Mouse (Mus musculus) G1E (cell line): ENCODE data around the gene Fam45a. TPM values are rescaled to one million over a fixed set of nuclear protein-coding genes. Genes with fewer than 3 reads are reported as not detected.
A peak's percentile ranks its signal among the peaks of the same experiment; 100 is the strongest.

ENCODE experiments used
- ATAC-seq: 2 replicates; pipeline ENCODE4 v1.8.0; 2016; ENCODE audit warnings: mild to moderate bottlenecking; ENCODE audit not compliant: insufficient number of reproducible peaks, poor library complexity, low FRiP score, severe bottlenecking; ENCODE audit errors: extremely low read depth
- DNase-seq: peaks from one replicate; pipeline ENCODE4 v3.0.0; 2012; ENCODE audit warnings: low spot score
- H3K27me3 ChIP-seq: 2 replicates; pipeline ENCODE4 v1.6.1; 2012; ENCODE audit warnings: mild to moderate bottlenecking, low read length, inconsistent platforms; ENCODE audit not compliant: insufficient read depth
- H3K36me3 ChIP-seq: replicated peaks from 2 replicates; pipeline ENCODE3; 2012; ENCODE audit warnings: mild to moderate bottlenecking, inconsistent platforms
- H3K4me1 ChIP-seq: 2 replicates; pipeline ENCODE4 v1.6.1; 2012; ENCODE audit warnings: low read depth, low read length, inconsistent platforms, mixed read lengths; ENCODE audit not compliant: insufficient read depth
- H3K4me3 ChIP-seq: 2 replicates; pipeline ENCODE4 v1.5.1; 2012; ENCODE audit warnings: low read depth, mild to moderate bottlenecking, inconsistent platforms, low read length, moderate library complexity, mixed read lengths
- H3K9me3 ChIP-seq: replicated peaks from 2 replicates; pipeline ENCODE4 v1.6.1; 2012; ENCODE audit warnings: inconsistent platforms
- CTCF ChIP-seq: IDR thresholded peaks from 2 replicates; pipeline ENCODE4 v1.5.1; 2012; ENCODE audit warnings: low read depth, low read length, inconsistent platforms, mixed read lengths
- GATA1 ChIP-seq: IDR thresholded peaks from 2 replicates; pipeline ENCODE4 v1.6.1; 2012; ENCODE audit warnings: borderline replicate concordance, low read length, inconsistent platforms, mixed read lengths
- GATA2 ChIP-seq: IDR thresholded peaks from 2 replicates; pipeline ENCODE4 v1.6.1; 2012; ENCODE audit warnings: low read depth, low read length, inconsistent platforms, borderline replicate concordance
- POLR2AphosphoS5 ChIP-seq: IDR thresholded peaks from 2 replicates; pipeline ENCODE4 v1.6.1; 2012; ENCODE audit warnings: low read depth, low read length, inconsistent platforms; ENCODE audit not compliant: insufficient replicate concordance
- TAL1 ChIP-seq: conservative IDR thresholded peaks from 2 replicates; pipeline ENCODE4 v1.6.1; 2012; ENCODE audit warnings: low read depth, low read length, inconsistent platforms, mixed read lengths
- polyA plus RNA-seq: library from polyadenylated mRNA; stranded (reverse); fragments of >175 nt; gene quantifications from 2 replicates; pipeline ENCODE4 v1.2.3, GENCODE M21; 2012
- total RNA-seq, 2 experiments: library from RNA; stranded (forward) in 1 of 2; stranded (reverse) in 1 of 2; fragments of 200-1000 nt in 1 of 2; fragments of >200 nt in 1 of 2; fragmentation: Nextera tagmentation in 1 of 2; gene quantifications; 2 replicates each; pipeline ENCODE4 v1.2.3; 2014 to 2017

Fam45a gene
- total and polyA plus RNA-seq, 3 experiments, result 5.3 to 74.6 (median 29.7) TPM

DNA sequence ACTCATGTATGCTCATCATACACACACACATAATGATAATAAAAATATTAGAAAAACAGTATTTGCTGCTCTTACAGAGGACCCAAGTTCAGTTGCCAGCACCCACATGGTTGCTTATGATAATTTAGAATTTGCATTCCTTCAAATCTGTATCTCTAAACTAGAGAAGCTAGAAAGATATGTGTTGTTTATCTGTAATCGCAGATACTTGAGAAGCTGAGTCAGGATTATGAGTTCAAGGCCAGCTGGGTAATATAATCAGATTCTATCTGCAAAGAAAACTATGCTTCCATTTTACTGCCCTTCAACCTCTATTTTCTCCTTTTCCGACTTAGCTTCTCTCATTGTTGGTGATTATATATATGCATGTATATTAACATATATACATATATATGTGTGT lies 14.0 kb upstream of the Fam45a start:
- no peak for ATAC-seq
- TF ChIP-seq GATA1 (no peak), TAL1 (no peak), GATA2 (no peak), CTCF (no peak), POLR2AphosphoS5 (no peak)
- no peaks in the 10 kb centered on the region for H3K9me3 ChIP-seq
- H3K4me1 ChIP-seq, result peaks cover 47% of the 10 kb centered on the region
- no peaks in the 10 kb centered on the region for H3K27me3 ChIP-seq
- no peak for DNase-seq
- H3K4me3 ChIP-seq, result no peak overlapping the region
- H3K36me3 ChIP-seq, result no peaks in the 10 kb centered on the region

DNA sequence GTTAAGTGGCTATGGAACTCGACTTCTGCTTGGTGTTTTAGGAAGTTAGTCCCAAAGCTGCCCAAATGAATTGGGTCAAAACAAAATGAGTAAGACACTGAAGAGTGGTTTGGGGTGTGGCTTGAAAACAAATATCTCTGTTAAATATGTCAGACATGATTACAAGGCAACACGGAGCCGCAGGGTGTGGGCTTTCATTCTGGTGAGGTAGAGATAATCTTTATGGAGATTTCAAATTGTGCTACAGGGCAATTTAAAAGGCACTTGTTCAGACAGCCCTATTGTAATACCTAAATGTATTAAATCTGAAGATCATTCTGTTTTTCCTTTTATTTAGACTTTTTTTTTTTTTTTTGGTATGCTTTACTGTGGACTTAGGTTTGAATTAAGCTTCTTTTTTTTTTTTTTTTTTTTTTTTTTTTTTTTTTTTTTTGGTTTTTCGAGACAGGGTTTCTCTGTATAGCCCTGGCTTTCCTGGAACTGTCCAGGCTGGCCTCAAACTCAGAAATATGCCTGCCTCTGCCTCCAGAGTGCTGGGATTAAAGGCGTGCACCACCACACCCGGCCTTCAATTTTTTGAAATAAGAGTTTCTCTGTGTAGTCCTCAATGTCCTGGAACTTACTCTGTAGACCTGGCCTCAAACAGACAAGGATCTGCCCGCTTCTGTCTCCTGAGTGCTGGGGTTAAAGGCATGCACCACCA lies 11.4 kb upstream of the Fam45a start:
- no peaks in the 10 kb centered on the region for H3K27me3 ChIP-seq
- ATAC-seq, result peak; percentile 97
- TF ChIP-seq GATA1, result no peak
- TF ChIP-seq TAL1, result peak; percentile 82
- no peaks in the 10 kb centered on the region for H3K36me3 ChIP-seq
- no peaks in the 10 kb centered on the region for H3K9me3 ChIP-seq
- peak; percentile 37 for DNase-seq
- peaks cover 34% of the 10 kb centered on the region for H3K4me1 ChIP-seq
- no peak overlapping the region for H3K4me3 ChIP-seq

DNA sequence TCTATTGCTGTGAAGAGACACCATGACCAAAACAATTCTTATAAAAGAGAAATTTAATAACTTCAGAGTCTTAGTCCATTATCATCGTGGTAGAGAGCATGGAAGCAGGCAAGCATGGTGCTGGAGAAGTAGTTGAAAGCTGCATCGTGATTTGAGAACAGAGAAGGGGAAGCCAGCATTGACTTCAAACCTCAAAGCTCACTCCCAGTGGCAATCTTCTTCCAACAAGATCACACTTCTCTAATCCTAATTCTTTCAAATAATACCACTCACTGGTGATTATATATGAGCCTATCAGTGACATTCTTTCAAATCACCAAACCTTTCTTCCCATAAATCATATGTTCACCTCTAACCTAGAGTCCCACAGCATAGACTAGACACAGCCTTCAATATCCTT lies 6.5 kb upstream of the Fam45a start:
- ATAC-seq, result no peak
- Histone ChIP-seq H3K36me3 (no peaks in the 10 kb centered on the region), H3K27me3 (no peaks in the 10 kb centered on the region), H3K4me3 (no peak overlapping the region), H3K4me1 (peaks cover 10% of the 10 kb centered on the region; the same call in 1 of the 2 replicates), H3K9me3 (no peaks in the 10 kb centered on the region)
- TF ChIP-seq GATA1 (no peak), POLR2AphosphoS5 (no peak), GATA2 (no peak), CTCF (no peak), TAL1 (no peak)
- DNase-seq, result no peak

DNA sequence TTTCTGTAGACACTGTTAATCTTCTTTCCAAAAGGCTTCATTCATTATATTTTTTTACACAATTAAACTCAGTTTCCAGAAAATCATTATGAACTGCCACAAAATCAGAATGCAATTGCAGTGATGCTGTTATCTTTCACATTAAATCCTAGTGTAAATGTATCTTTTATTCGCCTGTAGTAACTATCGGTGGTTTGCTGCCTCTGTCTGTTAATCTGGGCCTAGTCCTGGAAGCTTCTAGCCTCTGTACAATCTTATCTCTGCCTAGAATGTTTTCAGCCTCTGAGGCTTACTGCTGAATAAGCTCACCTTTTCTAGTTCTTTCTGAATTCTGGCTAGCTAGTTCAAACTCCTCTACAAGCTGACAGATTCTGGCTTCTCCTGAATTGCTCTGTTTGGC lies 1.5 kb upstream of the Fam45a start:
- H3K36me3 ChIP-seq, result peaks cover 7% of the 10 kb centered on the region
- ATAC-seq, result no peak
- no peak for TF ChIP-seq POLR2AphosphoS5
- TF ChIP-seq CTCF, result no peak
- TF ChIP-seq TAL1, result no peak
- no peak for TF ChIP-seq GATA1
- no peak for TF ChIP-seq GATA2
- H3K9me3 ChIP-seq, result no peaks in the 10 kb centered on the region
- H3K4me3 ChIP-seq, result no peak overlapping the region
- no peaks in the 10 kb centered on the region for H3K27me3 ChIP-seq
- peaks cover 15% of the 10 kb centered on the region for H3K4me1 ChIP-seq
- no peak for DNase-seq

DNA sequence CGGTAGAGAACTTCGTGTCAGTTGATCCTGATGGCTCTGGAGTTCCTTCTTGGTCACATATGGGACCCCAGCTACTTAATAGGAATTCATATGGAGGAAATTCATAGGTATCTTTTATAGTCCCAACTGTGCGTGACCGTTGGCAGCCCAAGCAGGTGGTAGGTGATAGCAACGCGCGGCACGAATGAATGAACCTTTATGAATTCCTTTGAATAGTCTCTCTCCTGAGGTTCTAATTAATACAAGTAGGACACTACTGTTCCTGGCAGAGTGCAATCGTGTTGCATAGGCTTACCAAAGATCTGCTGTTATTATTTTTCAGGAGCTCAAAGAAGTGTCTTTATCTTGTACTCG lies 628 bp downstream of the Fam45a start:
- peak overlapping the region; percentile 80 for H3K4me3 ChIP-seq
- peaks cover 18% of the 10 kb centered on the region for H3K4me1 ChIP-seq
- no peaks in the 10 kb centered on the region for H3K9me3 ChIP-seq
- H3K36me3 ChIP-seq, result peaks cover 23% of the 10 kb centered on the region
- ATAC-seq (no peak), DNase-seq (no peak)
- no peak for TF ChIP-seq TAL1
- TF ChIP-seq CTCF, result no peak
- no peak for TF ChIP-seq POLR2AphosphoS5
- TF ChIP-seq GATA2, result no peak
- no peaks in the 10 kb centered on the region for H3K27me3 ChIP-seq

DNA sequence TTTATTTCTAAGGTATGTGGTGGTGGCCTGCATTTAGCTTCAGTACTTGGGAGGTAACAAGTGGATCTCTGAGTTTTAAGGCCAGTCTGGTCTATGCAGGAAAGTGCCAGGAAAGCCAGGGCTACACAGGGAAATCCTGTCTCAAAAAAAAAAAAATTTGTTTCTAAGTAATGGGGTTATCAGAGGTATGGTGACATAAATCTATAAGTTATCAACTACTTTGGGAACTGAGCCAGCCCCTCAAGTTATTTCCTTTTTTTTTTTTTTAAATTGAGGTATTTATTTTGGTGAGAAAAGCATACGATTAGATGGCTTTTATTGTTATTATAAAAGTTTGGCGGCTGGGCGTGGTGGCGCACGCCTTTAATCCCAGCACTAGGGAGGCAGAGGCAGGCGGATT lies 1.7 kb downstream of the Fam45a start:
- Histone ChIP-seq H3K9me3 (no peaks in the 10 kb centered on the region), H3K27me3 (no peaks in the 10 kb centered on the region), H3K4me3 (no peak overlapping the region), H3K36me3 (peaks cover 28% of the 10 kb centered on the region), H3K4me1 (peaks cover 18% of the 10 kb centered on the region)
- ATAC-seq, result no peak
- no peak for DNase-seq
- TF ChIP-seq CTCF, result no peak
- no peak for TF ChIP-seq GATA2
- TF ChIP-seq POLR2AphosphoS5, result no peak
- no peak for TF ChIP-seq TAL1
- no peak for TF ChIP-seq GATA1

DNA sequence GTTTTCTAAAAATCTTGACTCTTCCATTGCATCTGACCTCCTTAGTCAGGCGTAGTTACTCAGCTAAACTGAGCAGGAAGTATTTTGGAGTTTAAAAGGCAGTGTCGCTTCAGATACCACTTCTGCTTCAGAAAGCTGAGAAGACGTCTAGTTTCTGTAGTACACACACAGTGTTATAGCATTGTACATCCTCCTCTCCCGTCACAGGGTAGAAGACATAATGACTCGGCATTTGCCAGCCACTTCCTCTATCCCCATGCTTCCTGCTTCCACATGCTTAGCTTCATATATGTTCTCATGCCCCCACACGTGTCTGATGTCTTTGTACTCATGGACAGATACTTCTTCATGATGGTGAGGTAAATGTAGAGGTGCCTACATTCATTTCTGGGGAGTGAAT lies 7.3 kb downstream of the Fam45a start:
- no peak for DNase-seq
- peak; percentile 60 for ATAC-seq

More for the DNA sequence above, 7.3 kb downstream of the Fam45a start:
- 0 out of 2 replicates have a peak, but pooled peaks cover 2% of the 10 kb centered on the region for H3K4me1 ChIP-seq
- peaks cover 66% of the 10 kb centered on the region for H3K36me3 ChIP-seq
- H3K4me3 ChIP-seq, result no peak overlapping the region
- TF ChIP-seq TAL1 (no peak), GATA2 (no peak), GATA1 (no peak), POLR2AphosphoS5 (no peak), CTCF (no peak)
- no peaks in the 10 kb centered on the region for H3K9me3 ChIP-seq
- no peaks in the 10 kb centered on the region for H3K27me3 ChIP-seq
